Mouse (Mus musculus) brain, embryonic 14.5 days (tissue): ENCODE measurements around the gene Klhl21.

ENCODE experiments used
- CTCF ChIP-seq: fragments of 200-500 bp; IDR thresholded peaks from 2 replicates; pipeline ENCODE4 v1.5.1; 2012; ENCODE audit warnings: inconsistent platforms, mild to moderate bottlenecking, moderate library complexity, borderline replicate concordance; ENCODE audit not compliant: insufficient read depth, insufficient read length; ENCODE audit errors: extremely low read depth
- POLR2A ChIP-seq: fragments of 200-500 bp; IDR thresholded peaks from 2 replicates; pipeline ENCODE4 v1.6.1; 2012; ENCODE audit warnings: mild to moderate bottlenecking, inconsistent platforms, borderline replicate concordance; ENCODE audit not compliant: poor library complexity, insufficient read depth, insufficient read length, severe bottlenecking; ENCODE audit errors: extremely low read depth

- TF ChIP-seq POLR2A (no peak), CTCF (no peak)
Measured at GRCm38 (mm10) chr4:152021568-152022097, 13.0 kb downstream of the Klhl21 start.
